ENCODE assay signal across 8 mouse cellular contexts in the genomic region with DNA sequence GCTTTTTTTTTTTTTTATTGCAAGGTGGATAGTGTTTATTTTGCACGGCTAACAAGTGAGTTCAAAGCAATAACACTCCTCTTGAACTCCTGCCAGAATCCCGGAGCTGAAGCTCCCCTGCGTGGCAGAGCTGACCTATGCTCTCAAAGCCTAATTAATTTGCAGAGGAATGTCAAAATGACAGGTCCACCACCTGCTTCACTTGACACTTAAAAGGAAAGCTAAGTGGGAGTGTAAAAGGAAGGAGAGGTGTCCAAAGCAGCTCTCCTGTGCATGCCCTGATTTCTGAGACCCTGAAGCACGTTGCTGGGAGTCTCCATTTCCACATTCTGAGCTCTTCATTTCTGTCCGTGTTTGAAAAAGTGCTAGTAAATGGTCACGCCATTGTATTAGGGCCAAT.
DNase-seq lines count a peak whose midpoint lies in the region; ATAC-seq and TF ChIP-seq lines count a peak whose summit lies in the region.

No protein-coding gene starts in this region.

- no peak overlapping the region for H3K9ac ChIP-seq in lung, embryonic 15.5 days
- H3K9ac ChIP-seq in forebrain, embryonic 15.5 days (replicated peaks), result 0 out of 2 replicates have a peak overlapping the region, but pooled peaks have one; percentile 1
- H3K9ac ChIP-seq in midbrain, postnatal 0 days (replicated peaks; ENCODE audit: low read length, poor library complexity, severe bottlenecking), result peak overlapping the region; percentile 42; the same call in 1 of the 2 replicates

- H3K27ac ChIP-seq in lung, embryonic 15.5 days, result peak overlapping the region; percentile 33; the same call in 1 of the 2 replicates
- H3K27ac ChIP-seq in forebrain, embryonic 15.5 days (replicated peaks), result no peak overlapping the region
- H3K27ac ChIP-seq in midbrain, postnatal 0 days (ENCODE audit: low read depth, low read length), result no peak overlapping the region

- ATAC-seq in lung, embryonic 15.5 days (ENCODE audit: borderline replicate concordance, extremely low read depth, low FRiP score, low TSS enrichment), result peak; percentile 11; the same call in 1 of the 2 replicates
- peak; percentile 62 for ATAC-seq in forebrain, embryonic 15.5 days (replicated peaks)
- no peak for ATAC-seq in midbrain, postnatal 0 days (ENCODE audit: low FRiP score)

- peak overlapping the region; percentile 24 for H3K4me3 ChIP-seq in lung, embryonic 15.5 days
- peak overlapping the region; percentile 19 for H3K4me3 ChIP-seq in forebrain, embryonic 15.5 days
- H3K4me3 ChIP-seq in midbrain, postnatal 0 days (ENCODE audit: low read depth, low read length), result peak overlapping the region; percentile 23

- H3K9me3 ChIP-seq in lung, embryonic 15.5 days, result 0 out of 2 replicates have a peak, but pooled peaks cover 4% of the 10 kb centered on the region
- no peaks in the 10 kb centered on the region for H3K9me3 ChIP-seq in forebrain, embryonic 15.5 days
- no peaks in the 10 kb centered on the region; the same call in 1 of the 2 replicates for H3K9me3 ChIP-seq in midbrain, postnatal 0 days (ENCODE audit: low read length)

- peak overlapping the region; percentile 59 for H3K4me2 ChIP-seq in lung, embryonic 15.5 days
- peak overlapping the region; percentile 37 for H3K4me2 ChIP-seq in forebrain, embryonic 15.5 days (replicated peaks)
- peak overlapping the region; percentile 52 for H3K4me2 ChIP-seq in midbrain, postnatal 0 days (ENCODE audit: low read depth, low read length, poor library complexity, severe bottlenecking)

- no peak for DNase-seq in lung, postnatal 4 days
- peak; percentile 65 to 86 for DNase-seq in kidney, postnatal 36 days
- peak; percentile 31 for DNase-seq in midbrain, postnatal 0 days (ENCODE audit: low spot score)
- no peak for DNase-seq in urinary bladder, adult 2 months (ENCODE audit: low spot score)
- DNase-seq in gastrocnemius, postnatal 4 days (ENCODE audit: low spot score in 2 of 2), result no peak
- DNase-seq in right cerebral cortex, postnatal 14 days, result no peak

- TF ChIP-seq CTCF in midbrain, postnatal 0 days (IDR thresholded peaks at IDR 0.05), result no peak

- WGBS in lung, embryonic 15.5 days, result 13% methylated on average over 6 of the region's 6 CpGs
- WGBS in forebrain, embryonic 15.5 days, result 10% methylated on average over 6 of the region's 6 CpGs
- WGBS in midbrain, postnatal 0 days, result 9% methylated on average over 6 of the region's 6 CpGs

- H3K36me3 ChIP-seq in lung, embryonic 15.5 days, result no peaks in the 10 kb centered on the region
- H3K36me3 ChIP-seq in forebrain, embryonic 15.5 days, result no peaks in the 10 kb centered on the region
- H3K36me3 ChIP-seq in midbrain, postnatal 0 days (ENCODE audit: insufficient read depth, low read length), result no peaks in the 10 kb centered on the region

- H3K4me1 ChIP-seq in lung, embryonic 15.5 days, result peaks cover 11% of the 10 kb centered on the region
- H3K4me1 ChIP-seq in forebrain, embryonic 15.5 days, result peaks cover 9% of the 10 kb centered on the region
- no peaks in the 10 kb centered on the region for H3K4me1 ChIP-seq in midbrain, postnatal 0 days (ENCODE audit: insufficient read depth, low read length)

- H3K27me3 ChIP-seq in lung, embryonic 15.5 days, result no peaks in the 10 kb centered on the region
- no peaks in the 10 kb centered on the region for H3K27me3 ChIP-seq in forebrain, embryonic 15.5 days
- H3K27me3 ChIP-seq in midbrain, postnatal 0 days (ENCODE audit: insufficient read depth, low read length), result no peaks in the 10 kb centered on the region

Comparison
In these comparisons a context has a peak if more than half of its experiments do, and no peak if none do; other contexts are left out.
1. DNase-seq: peak in kidney, postnatal 36 days (2 of 2) and midbrain, postnatal 0 days (single experiment); none in lung, postnatal 4 days (0 of 2), urinary bladder, adult 2 months (single experiment), gastrocnemius, postnatal 4 days (0 of 2) and right cerebral cortex, postnatal 14 days (single experiment).
2. Peak in every context shown above with its lines, with median percentiles within 50 percentile points of each other: H3K4me2 ChIP-seq and H3K4me3 ChIP-seq.